Mouse (Mus musculus) midbrain, embryonic 13.5 days (tissue): ENCODE measurements around the gene Cish. TPM values are rescaled to one million over a fixed set of nuclear protein-coding genes. Genes with fewer than 3 reads are reported as not detected.
"Not testable (repeated sequence)": the region's sequence is repeated elsewhere in the genome, so short reads cannot be mapped to it uniquely, and the experiment has no call there.

ENCODE experiments used
- ATAC-seq: fragments of 200-750 bp; cut with Nextera tagmentation; 2 replicates; pipeline ENCODE4 v1.8.0; 2017; ENCODE audit warnings: mild to moderate bottlenecking, moderate TSS enrichment, moderate library complexity
- H3K27ac ChIP-seq: fragments of 300-500 bp; sonication (generic); 2 replicates; pipeline ENCODE4 v1.5.1; 2015; ENCODE audit warnings: inconsistent platforms, mild to moderate bottlenecking, moderate library complexity
- H3K27me3 ChIP-seq: fragments of 300-500 bp; sonication (generic); 2 replicates; pipeline ENCODE4 v1.6.1; 2015; ENCODE audit warnings: mild to moderate bottlenecking, inconsistent platforms
- H3K36me3 ChIP-seq: fragments of 300-500 bp; sonication (generic); 2 replicates; pipeline ENCODE4 v1.6.1; 2015; ENCODE audit warnings: mild to moderate bottlenecking, inconsistent platforms
- H3K4me1 ChIP-seq: fragments of 300-500 bp; sonication (generic); replicated peaks from 2 replicates; pipeline ENCODE4 v1.6.1; 2015; ENCODE audit warnings: inconsistent platforms
- H3K4me2 ChIP-seq: fragments of 300-500 bp; sonication (generic); replicated peaks from 2 replicates; pipeline ENCODE4 v1.6.1; 2015; ENCODE audit warnings: moderate library complexity, mild to moderate bottlenecking, inconsistent platforms
- H3K4me3 ChIP-seq: fragments of 300-500 bp; sonication (generic); replicated peaks from 2 replicates; pipeline ENCODE4 v1.5.1; 2015; ENCODE audit warnings: mild to moderate bottlenecking, inconsistent platforms
- H3K9ac ChIP-seq: fragments of 300-500 bp; sonication (generic); replicated peaks from 2 replicates; pipeline ENCODE4 v1.6.1; 2015; ENCODE audit warnings: mild to moderate bottlenecking, inconsistent platforms
- H3K9me3 ChIP-seq: fragments of 300-500 bp; sonication (generic); 2 replicates; pipeline ENCODE4 v1.6.1; 2016; ENCODE audit warnings: mild to moderate bottlenecking, inconsistent platforms
- WGBS: fragments of 180-500 bp; shearing (Covaris S2); methylation state at CpG from one replicate; pipeline ENCODE4 v1.1.7; 2015; 5-methylcytosine and 5-hydroxymethylcytosine counted together
- polyA plus RNA-seq: library from polyadenylated mRNA; unstranded; fragments of >200 nt; fragmentation: Nextera tagmentation; extraction: Ambion mirVana; gene quantifications from 2 replicates; pipeline ENCODE4 v1.2.1, GENCODE M21; 2015

Cish gene
- polyA plus RNA-seq, 1 experiment from 2014 or later, result 6.6 TPM

DNA sequence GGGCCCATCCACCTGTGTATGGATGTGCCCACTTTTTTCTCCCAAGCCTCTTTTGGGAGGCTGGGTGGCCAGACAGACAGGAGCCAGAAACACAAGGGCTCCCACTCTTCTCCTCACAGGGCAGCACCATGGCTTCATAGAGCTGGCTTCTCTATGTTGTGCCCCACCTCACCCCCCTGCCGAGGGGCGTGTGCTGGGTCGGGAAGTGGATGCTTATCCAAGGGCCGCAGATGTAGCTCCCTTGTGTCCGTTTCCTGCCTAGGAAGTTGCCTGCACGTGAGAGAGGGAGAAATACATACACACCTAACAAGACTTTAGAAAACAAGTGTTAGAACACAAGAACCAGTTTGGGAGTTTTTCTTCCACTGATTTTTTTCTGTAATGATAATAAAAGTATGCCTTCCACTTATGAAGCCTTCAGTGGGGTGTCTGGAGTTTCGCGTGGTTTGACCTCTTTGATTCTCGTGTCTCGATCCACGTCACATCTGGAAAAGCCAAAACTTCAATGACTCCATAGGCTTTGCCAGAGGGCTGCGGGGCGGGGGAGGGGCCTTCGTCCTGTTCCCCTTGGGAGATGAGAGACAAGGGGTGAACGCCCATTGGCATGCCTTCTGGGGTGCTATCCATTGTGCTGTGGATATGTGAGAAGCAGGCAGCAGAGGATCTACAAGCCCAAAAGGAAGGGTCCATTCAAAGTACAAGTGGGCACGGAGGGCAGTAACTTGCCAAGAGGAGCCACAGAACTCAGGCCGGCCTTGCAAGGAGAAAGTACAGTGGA lies 5.9 kb downstream of the Cish start:
- Histone ChIP-seq H3K9ac (no peak overlapping the region), H3K4me2 (no peak overlapping the region), H3K27me3 (no peaks in the 10 kb centered on the region), H3K36me3 (peaks cover 19% of the 10 kb centered on the region), H3K4me3 (no peak overlapping the region), H3K27ac (no peak overlapping the region), H3K4me1 (peaks cover 15% of the 10 kb centered on the region), H3K9me3 (no peaks in the 10 kb centered on the region)
- ATAC-seq, result no peak
- WGBS, result 86% methylated on average over 17 of the region's 17 CpGs

DNA sequence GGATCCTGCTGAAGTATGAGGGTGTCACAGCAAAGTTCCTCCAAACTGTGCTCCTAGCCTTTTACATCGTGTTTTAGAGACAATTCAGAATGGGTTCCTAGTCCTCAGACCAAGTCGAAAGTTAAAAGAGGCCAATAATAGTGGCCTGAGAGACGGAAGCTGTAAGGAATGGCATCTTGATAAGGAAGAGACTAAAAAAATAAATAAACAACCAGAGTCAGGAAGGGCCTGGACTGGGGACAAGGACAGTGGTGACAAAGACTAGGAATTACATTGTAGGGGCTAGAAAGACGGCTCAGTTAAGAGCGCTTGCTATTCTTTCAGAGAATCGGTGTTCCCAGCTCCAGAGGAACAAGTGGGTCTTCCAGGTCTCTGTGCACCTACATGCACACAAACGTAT lies 6.8 kb downstream of the Cish start:
- H3K27ac ChIP-seq, result no peak overlapping the region
- no peak overlapping the region for H3K4me2 ChIP-seq
- H3K27me3 ChIP-seq, result no peaks in the 10 kb centered on the region
- no peak overlapping the region for H3K9ac ChIP-seq
- peaks cover 19% of the 10 kb centered on the region for H3K36me3 ChIP-seq
- H3K4me3 ChIP-seq, result no peak overlapping the region
- H3K9me3 ChIP-seq, result no peaks in the 10 kb centered on the region
- H3K4me1 ChIP-seq, result peaks cover 6% of the 10 kb centered on the region
- WGBS, result 89% methylated on average over 7 of the region's 7 CpGs
- no peak for ATAC-seq

DNA sequence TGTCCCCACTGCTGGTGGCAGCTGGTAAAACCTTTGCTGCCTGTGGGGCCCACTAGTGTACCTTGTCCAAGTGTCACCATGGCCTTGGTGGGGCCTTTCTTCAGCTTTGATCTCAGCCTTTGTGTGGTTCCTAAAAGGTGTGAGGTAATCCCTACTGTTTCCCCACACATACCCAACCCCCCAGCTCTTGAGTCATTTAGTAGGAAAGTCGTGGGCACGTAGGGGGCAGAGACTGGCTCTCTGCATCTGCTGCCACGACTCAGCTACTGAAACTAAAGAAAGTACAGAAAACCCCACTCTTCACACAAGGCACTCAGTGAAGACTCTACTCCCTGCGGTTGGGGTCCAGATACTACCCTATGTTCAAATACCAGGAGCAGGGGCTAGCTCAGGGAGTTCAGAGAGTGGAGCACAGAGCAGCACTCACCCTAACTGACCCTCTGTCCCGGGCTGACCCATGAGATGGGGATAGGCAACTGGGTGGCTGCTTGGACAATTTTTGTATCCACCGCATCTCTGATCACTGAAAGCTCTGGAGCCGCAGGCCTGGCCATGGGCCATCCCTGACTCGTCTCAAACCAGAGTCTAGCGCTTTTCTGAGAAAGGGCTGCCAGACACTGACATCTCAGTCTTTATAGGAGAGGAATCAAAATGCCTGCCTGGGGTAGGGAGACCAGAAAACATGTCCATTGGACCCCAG lies 7.4 kb downstream of the Cish start:
- no peak for ATAC-seq
- H3K36me3 ChIP-seq, result peaks cover 19% of the 10 kb centered on the region
- no peak overlapping the region for H3K4me2 ChIP-seq
- no peaks in the 10 kb centered on the region for H3K9me3 ChIP-seq
- no peak overlapping the region for H3K9ac ChIP-seq
- WGBS, result 82% methylated on average over 9 of the region's 9 CpGs
- no peaks in the 10 kb centered on the region for H3K4me1 ChIP-seq
- H3K4me3 ChIP-seq, result no peak overlapping the region
- H3K27ac ChIP-seq, result no peak overlapping the region
- H3K27me3 ChIP-seq, result no peaks in the 10 kb centered on the region

DNA sequence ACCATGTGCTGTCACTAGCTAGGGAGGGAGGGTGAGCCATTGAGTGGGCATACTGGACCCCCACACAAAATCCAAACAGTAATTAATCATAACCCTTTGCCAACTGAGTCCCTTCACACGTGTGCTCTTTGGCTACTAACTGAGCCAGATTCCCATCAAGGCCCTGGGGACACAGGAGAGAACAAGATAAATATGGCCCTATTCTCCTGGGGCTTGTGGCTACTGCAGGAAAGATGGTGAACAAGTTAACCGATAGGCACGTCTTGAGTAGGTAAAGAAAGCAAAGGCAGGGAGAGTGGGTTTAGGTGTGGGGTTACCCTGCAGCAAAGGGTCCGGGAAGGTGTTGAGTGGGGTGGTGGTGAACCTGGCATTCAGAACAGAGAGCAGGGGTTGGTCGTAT lies 8.1 kb downstream of the Cish start:
- Histone ChIP-seq H3K4me3 (no peak overlapping the region), H3K27me3 (no peaks in the 10 kb centered on the region), H3K36me3 (peaks cover 19% of the 10 kb centered on the region), H3K4me1 (no peaks in the 10 kb centered on the region), H3K9ac (no peak overlapping the region), H3K27ac (no peak overlapping the region), H3K4me2 (no peak overlapping the region), H3K9me3 (no peaks in the 10 kb centered on the region)
- no peak for ATAC-seq
- 84% methylated on average over 5 of the region's 5 CpGs for WGBS

DNA sequence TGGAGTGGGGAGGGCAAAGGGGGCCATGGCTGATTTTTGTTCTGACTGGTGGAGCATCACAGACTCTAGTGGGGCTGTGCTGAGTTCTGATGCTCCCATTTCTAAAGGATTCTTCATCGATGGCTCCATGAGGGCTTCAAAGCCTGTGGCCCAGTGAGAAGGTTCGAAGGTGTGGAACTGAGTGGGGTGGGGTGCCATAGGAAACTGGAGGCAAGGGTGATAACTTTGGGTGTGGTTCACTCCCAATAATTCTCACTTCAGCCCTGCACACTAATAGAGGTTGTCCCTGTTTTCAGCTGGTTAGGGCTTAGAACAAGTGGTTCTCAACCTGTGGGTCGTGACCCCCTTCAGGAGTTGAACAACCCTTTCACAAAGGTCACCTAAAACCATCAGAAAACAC lies 8.6 kb downstream of the Cish start:
- Histone ChIP-seq H3K27me3 (no peaks in the 10 kb centered on the region), H3K4me2 (no peak overlapping the region), H3K9ac (no peak overlapping the region), H3K9me3 (no peaks in the 10 kb centered on the region), H3K4me3 (no peak overlapping the region), H3K4me1 (no peaks in the 10 kb centered on the region), H3K27ac (no peak overlapping the region), H3K36me3 (peaks cover 19% of the 10 kb centered on the region)
- 89% methylated on average over 3 of the region's 3 CpGs for WGBS
- ATAC-seq, result no peak

DNA sequence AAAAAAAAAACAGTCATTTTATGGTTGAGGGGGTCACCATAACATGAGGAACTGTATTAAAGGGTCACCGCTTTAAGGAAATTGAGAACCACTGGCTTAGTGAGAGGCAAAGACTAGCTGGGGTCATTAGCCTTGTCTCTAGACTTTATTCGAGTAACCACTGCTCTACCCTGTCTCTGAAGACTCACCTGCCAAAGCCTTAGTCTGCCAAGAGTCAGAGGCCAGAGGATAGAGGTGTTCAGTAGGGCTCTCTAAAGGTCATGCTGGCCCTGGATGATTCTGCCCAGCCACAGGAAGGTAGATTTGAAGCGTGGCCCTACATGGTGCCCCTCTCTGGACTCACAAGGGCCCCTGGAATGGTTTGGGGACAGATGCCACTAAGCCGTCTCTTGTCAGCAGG lies 9.2 kb downstream of the Cish start:
- Histone ChIP-seq H3K4me2 (no peak overlapping the region), H3K27ac (no peak overlapping the region), H3K36me3 (peaks cover 19% of the 10 kb centered on the region), H3K9ac (no peak overlapping the region), H3K27me3 (no peaks in the 10 kb centered on the region), H3K4me1 (no peaks in the 10 kb centered on the region), H3K4me3 (no peak overlapping the region), H3K9me3 (no peaks in the 10 kb centered on the region)
- WGBS, result 82% methylated on average over 4 of the region's 4 CpGs
- ATAC-seq, result no peak

DNA sequence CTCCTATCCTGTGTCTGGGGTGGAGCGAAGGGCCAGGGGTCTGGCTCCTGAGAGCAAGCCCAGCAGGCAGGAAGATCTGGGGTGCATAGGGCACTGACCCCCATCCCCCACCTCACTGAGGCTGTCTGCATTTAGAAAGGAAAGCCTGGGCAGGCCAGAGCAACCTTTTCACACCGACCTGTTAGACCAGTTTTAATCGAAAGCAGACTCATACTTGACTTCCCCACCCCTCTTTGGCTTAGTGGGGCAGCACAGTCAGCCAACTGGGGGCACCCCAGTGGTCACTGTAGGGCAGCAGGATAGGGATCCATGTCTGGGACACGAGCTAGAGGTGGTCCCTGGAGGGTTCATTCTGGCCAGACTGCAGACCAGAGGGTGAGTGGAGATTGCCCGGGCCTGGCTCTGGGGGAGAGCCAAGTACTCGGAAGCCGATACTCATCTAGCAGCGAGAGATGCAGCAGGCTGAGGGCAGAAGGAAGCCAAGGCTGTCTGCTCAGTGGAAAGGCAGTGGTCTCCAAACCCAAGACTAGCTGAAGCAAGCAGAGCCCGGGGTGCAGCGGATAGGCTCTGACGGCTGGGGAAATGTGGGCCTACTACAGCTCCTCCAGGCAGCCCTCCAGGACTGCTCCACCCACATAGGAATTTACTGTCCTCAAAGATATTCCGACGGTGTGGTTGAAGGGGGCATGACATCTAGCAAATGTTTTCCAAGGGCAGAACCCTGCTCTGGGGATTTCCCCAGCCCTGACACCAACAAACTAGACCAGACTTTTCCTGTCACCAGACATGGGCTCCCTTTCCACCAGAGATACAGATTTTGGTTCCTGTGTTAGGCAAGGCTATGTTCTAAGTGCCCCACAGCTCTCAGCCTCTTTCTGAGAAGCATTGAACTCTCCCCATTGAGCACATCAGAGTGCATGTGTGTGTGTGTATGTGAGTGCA lies 10.0 kb downstream of the Cish start:
- H3K27me3 ChIP-seq, result no peaks in the 10 kb centered on the region
- no peak overlapping the region for H3K4me3 ChIP-seq
- no peaks in the 10 kb centered on the region for H3K9me3 ChIP-seq
- H3K9ac ChIP-seq, result no peak overlapping the region
- no peaks in the 10 kb centered on the region for H3K4me1 ChIP-seq
- 69% methylated on average over 13 of the region's 13 CpGs for WGBS
- ATAC-seq, result no peak
- H3K4me2 ChIP-seq, result no peak overlapping the region
- peaks cover 13% of the 10 kb centered on the region for H3K36me3 ChIP-seq
- H3K27ac ChIP-seq, result no peak overlapping the region

DNA sequence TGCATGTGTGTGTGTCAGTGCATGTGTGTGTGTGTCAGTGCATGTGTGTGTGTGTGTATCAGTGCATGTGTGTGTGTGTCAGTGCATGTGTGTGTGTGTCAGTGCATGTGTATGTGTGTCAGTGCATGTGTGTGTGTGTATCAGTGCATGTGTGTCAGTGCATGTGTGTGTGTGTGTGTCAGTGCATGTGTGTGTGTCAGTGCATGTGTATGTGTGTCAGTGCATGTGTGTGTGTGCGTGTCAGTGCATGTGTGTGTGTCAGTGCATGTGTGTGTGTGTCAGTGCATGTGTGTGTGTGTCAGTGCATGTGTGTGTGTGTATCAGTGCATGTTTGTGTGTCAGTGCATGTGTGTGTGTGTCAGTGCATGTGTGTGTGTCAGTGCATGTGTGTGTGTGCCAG lies 10.8 kb downstream of the Cish start:
- not testable (repeated sequence) for H3K36me3 ChIP-seq, ATAC-seq, H3K9me3 ChIP-seq, H3K27ac ChIP-seq, H3K9ac ChIP-seq, H3K4me1 ChIP-seq, H3K27me3 ChIP-seq, H3K4me2 ChIP-seq, H3K4me3 ChIP-seq
- WGBS, result 96% methylated on average over 1 of the region's 1 CpGs

DNA sequence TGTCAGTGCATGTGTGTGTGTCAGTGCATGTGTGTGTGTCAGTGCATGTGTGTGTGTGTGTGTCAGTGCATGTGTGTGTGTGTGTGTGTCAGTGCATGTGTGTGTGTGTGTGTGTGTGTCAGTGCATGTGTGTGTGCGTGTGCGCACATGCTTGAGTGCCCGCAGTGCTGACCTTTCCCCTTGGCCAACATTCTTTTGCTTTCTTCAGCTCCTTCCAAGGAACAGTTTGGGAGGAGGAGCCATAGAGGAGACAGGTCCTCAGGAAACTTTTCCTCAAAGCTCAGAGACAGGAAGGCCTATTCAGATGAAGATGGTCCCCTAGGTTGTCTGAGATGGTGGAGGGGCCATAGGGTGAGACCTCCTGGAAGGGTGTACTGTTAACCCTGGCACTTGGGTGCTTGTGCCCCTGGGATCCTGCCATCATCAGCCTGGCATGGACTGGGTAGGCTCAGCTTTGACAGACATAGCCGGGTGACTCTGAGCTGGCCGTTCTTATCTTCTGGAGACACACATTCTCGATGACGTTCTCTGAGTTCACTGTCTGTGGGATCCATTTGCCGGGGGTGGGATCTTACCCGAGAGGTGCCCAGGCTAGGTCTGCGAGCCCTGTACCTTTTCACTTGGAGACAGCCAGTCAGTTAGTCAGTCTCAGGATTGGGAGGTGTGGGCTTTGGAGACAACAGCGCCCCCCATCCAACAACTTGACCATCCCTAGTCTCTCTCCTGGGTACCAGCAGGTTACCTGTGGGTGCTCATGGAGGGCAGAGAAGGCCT lies 11.5 kb downstream of the Cish start:
- H3K36me3 ChIP-seq, result 0 out of 2 replicates have a peak, but pooled peaks cover under 1% of the 10 kb centered on the region
- no peaks in the 10 kb centered on the region for H3K27me3 ChIP-seq
- no peak overlapping the region for H3K4me2 ChIP-seq
- no peak for ATAC-seq
- H3K4me1 ChIP-seq, result no peaks in the 10 kb centered on the region
- no peak overlapping the region for H3K27ac ChIP-seq
- H3K4me3 ChIP-seq, result no peak overlapping the region
- WGBS, result 94% methylated on average over 11 of the region's 11 CpGs
- H3K9me3 ChIP-seq, result no peaks in the 10 kb centered on the region
- H3K9ac ChIP-seq, result no peak overlapping the region

DNA sequence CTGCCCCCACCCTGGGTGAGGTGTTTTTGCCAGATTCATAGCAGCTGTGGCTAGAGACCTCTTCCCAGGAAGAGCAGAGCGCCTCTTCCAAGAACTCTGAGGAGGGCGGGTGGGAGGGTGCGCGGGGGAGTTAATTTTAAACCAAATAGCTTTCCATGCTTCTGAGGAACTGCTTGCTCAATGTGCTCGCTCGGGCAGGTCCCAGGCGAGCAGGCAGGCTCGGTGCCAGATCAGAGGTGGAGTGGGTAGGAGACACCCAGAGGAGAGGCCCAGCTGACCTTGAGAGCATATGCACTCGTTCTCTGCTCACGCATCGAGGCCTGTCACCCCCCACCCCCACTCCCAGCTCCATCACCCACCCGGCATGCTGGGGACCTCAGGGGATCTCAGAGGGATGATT lies 12.1 kb downstream of the Cish start:
- 79% methylated on average over 12 of the region's 12 CpGs for WGBS
- no peak overlapping the region for H3K27ac ChIP-seq
- H3K9ac ChIP-seq, result no peak overlapping the region
- no peaks in the 10 kb centered on the region for H3K9me3 ChIP-seq
- H3K4me2 ChIP-seq, result no peak overlapping the region
- no peaks in the 10 kb centered on the region for H3K4me1 ChIP-seq
- no peak for ATAC-seq
- H3K36me3 ChIP-seq, result no peaks in the 10 kb centered on the region
- no peaks in the 10 kb centered on the region for H3K27me3 ChIP-seq
- no peak overlapping the region for H3K4me3 ChIP-seq

DNA sequence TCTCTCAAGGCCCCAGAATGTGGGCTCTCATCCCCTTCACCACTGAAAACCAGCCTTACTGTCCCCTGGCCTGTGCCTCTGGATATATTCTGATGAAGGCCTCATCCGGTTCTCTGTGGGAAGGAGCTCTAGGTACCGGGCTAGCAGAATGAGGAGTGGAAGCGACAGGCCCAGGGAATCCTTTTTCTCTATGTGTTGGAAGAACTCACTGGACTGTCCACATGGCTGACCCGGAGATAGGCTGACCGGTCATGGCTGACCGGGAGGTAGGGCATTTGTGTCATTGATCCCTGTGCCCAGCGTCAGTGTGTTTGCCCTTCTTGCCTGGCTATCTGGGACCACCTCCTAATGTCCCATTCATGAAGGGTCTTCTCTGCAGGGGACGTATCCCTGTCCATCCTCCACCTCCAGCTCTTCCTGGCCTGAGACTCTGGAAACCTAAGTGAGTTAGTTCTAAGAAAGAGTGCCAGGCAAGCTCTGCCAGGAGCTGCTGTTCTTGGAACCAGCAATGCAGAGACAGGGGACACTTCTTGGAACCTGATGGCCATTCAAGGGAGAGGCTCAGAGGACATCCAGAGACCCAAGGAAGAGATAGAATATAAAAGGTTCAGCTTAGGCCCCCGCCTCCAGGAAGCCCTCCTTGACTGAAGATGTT lies 12.6 kb downstream of the Cish start:
- WGBS, result 83% methylated on average over 9 of the region's 9 CpGs
- Histone ChIP-seq H3K9ac (no peak overlapping the region), H3K9me3 (no peaks in the 10 kb centered on the region), H3K27ac (no peak overlapping the region), H3K27me3 (no peaks in the 10 kb centered on the region), H3K4me1 (no peaks in the 10 kb centered on the region), H3K4me3 (no peak overlapping the region), H3K36me3 (no peaks in the 10 kb centered on the region), H3K4me2 (no peak overlapping the region)
- no peak for ATAC-seq
